Mouse (Mus musculus) limb, embryonic 12.5 days (tissue): ENCODE results near the gene Lgr4. TPM values are rescaled to one million over a fixed set of nuclear protein-coding genes. Genes with fewer than 3 reads are reported as not detected.

ENCODE experiments used
- ATAC-seq: fragments of 200-750 bp; cut with Nextera tagmentation; 2 replicates; pipeline ENCODE4 v1.8.0; 2017; ENCODE audit warnings: low read depth, moderate TSS enrichment; ENCODE audit not compliant: insufficient number of reproducible peaks, insufficient read depth, low FRiP score, low TSS enrichment
- H3K27ac ChIP-seq: fragments of 300-500 bp; sonication (generic); 2 replicates; pipeline ENCODE4 v1.5.1; 2016; ENCODE audit warnings: mild to moderate bottlenecking, moderate library complexity
- H3K27me3 ChIP-seq: fragments of 300-500 bp; sonication (generic); 2 replicates; pipeline ENCODE4 v1.6.1; 2016; ENCODE audit warnings: mild to moderate bottlenecking, moderate library complexity
- H3K36me3 ChIP-seq: fragments of 300-500 bp; sonication (generic); 2 replicates; pipeline ENCODE4 v1.6.1; 2016; ENCODE audit warnings: mild to moderate bottlenecking, moderate library complexity
- H3K4me1 ChIP-seq: fragments of 300-500 bp; sonication (generic); replicated peaks from 2 replicates; pipeline ENCODE4 v1.6.1; 2016
- H3K4me2 ChIP-seq: fragments of 300-500 bp; sonication (generic); 2 replicates; pipeline ENCODE4 v1.6.1; 2016; ENCODE audit warnings: mild to moderate bottlenecking, moderate library complexity
- H3K4me3 ChIP-seq: fragments of 300-500 bp; sonication (generic); replicated peaks from 2 replicates; pipeline ENCODE4 v1.5.1; 2016; ENCODE audit warnings: mild to moderate bottlenecking
- H3K9ac ChIP-seq: fragments of 300-500 bp; sonication (generic); replicated peaks from 2 replicates; pipeline ENCODE4 v1.6.1; 2016; ENCODE audit warnings: mild to moderate bottlenecking, moderate library complexity
- H3K9me3 ChIP-seq: fragments of 300-500 bp; sonication (generic); 2 replicates; pipeline ENCODE4 v1.6.1; 2016; ENCODE audit warnings: mild to moderate bottlenecking, moderate library complexity
- whole genome bisulfite sequencing: fragments of 180-500 bp; shearing (Covaris S2); methylation state at CpG from one replicate; pipeline ENCODE4 v1.1.7; 2016; 5-methylcytosine and 5-hydroxymethylcytosine counted together
- polyA plus RNA-seq: library from polyadenylated mRNA; unstranded; fragments of >200 nt; fragmentation: Nextera tagmentation; extraction: Ambion mirVana; gene quantifications from 2 replicates; pipeline ENCODE4 v1.2.1, GENCODE M21; 2016

The Lgr4 gene
- polyA plus RNA-seq, 1 experiment from 2014 or later: 22.1 TPM

DNA sequence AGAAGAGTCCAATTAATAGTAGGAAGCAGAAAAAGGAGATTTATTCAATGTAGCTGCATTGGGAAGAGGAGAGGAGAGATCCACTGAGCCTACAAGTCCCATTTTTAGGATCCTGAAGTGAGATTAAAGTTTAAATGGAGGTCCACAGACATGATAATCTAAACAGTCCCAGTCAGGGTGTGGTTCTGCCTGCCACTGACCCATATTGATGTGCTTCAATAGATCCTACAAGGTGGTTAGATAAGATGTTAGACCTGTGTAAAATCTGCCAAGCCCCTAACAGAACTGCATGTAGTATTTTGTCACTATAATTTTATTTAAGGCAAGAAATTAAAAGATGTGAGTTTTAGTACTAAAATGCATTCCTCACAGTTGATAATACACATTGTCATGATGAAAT is 76.0 kb downstream of the Lgr4 start:
- no peak overlapping the region for H3K27ac ChIP-seq
- ATAC-seq: no peak
- no peak overlapping the region for H3K4me3 ChIP-seq
- no peaks in the 10 kb centered on the region for H3K27me3 ChIP-seq
- no peaks in the 10 kb centered on the region for H3K9me3 ChIP-seq
- H3K9ac ChIP-seq: no peak overlapping the region
- no peak overlapping the region for H3K4me2 ChIP-seq
- H3K36me3 ChIP-seq: no peaks in the 10 kb centered on the region
- H3K4me1 ChIP-seq: peaks cover 51% of the 10 kb centered on the region

DNA sequence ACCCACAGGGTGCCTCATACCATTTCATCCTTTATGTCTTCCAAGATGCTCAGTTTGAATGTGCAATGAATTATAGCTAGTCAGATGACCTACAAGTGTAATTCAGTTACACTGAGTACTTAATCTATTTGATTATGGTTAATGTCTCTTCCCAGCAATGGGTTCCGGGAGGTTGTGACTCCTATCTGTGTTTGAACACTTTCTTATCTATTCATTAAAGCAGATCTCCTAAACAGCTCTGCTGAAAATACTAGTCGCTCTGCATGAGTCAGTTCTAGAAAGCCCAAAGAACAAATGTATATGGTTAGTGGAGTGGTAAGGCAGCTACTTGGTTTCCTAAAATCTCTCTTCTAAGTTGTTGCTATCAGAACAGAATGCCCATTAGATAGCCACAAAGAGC is 77.6 kb downstream of the Lgr4 start:
- Histone ChIP-seq H3K9me3 (no peaks in the 10 kb centered on the region), H3K36me3 (peaks cover 11% of the 10 kb centered on the region), H3K4me3 (no peak overlapping the region), H3K27me3 (no peaks in the 10 kb centered on the region), H3K4me1 (peaks cover 35% of the 10 kb centered on the region), H3K27ac (no peak overlapping the region), H3K4me2 (no peak overlapping the region), H3K9ac (no peak overlapping the region)
- no peak for ATAC-seq
- 70% methylated on average over 2 of the region's 2 CpGs for WGBS

DNA sequence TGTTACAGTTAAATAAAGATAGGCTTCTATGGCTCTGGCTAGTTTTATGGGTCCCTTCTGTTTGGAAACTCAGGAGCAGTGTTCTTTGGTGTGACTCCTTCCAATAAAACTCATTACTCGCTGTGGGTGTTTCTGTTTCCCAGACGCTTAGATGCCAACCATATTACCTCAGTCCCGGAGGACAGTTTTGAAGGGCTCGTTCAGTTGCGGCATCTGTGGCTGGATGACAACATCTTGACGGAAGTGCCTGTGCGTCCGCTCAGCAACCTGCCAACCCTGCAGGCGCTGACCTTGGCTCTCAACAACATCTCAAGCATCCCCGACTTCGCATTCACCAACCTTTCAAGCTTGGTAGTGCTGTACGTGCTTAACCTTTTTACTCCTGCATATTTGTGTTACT is 79.0 kb downstream of the Lgr4 start:
- Histone ChIP-seq H3K9me3 (no peaks in the 10 kb centered on the region), H3K27ac (0 out of 2 replicates have a peak overlapping the region, but pooled peaks have one; percentile 13), H3K27me3 (no peaks in the 10 kb centered on the region), H3K4me3 (no peak overlapping the region), H3K36me3 (peaks cover 17% of the 10 kb centered on the region), H3K4me1 (peaks cover 23% of the 10 kb centered on the region), H3K9ac (no peak overlapping the region), H3K4me2 (peak overlapping the region; percentile 25; the same call in 1 of the 2 replicates)
- 25% methylated on average over 12 of the region's 12 CpGs for WGBS
- no peak for ATAC-seq

DNA sequence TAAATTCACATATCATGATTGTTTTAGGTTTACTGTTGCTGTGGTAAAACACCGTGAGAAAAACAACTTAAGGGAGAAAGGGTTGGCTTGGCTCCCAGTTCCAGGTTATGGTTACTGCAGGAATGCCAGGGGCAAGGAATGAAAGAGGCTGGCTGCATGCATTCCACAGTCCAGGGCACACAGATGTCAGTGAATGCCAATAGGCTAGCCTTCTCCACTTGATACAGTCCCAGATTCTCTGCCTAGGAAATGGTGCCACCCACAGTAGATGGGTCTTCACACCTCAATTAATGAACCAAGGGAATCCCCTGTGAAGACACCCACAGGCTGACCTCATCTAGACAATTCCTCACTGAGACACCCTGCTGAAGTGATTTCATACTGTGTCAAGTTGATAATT is 87.2 kb downstream of the Lgr4 start:
- H3K4me3 ChIP-seq: no peak overlapping the region
- H3K27ac ChIP-seq: no peak overlapping the region
- 76% methylated on average over 1 of the region's 1 CpGs for WGBS
- ATAC-seq: no peak
- H3K36me3 ChIP-seq: peaks cover 71% of the 10 kb centered on the region
- H3K9ac ChIP-seq: no peak overlapping the region
- no peaks in the 10 kb centered on the region for H3K27me3 ChIP-seq
- H3K4me2 ChIP-seq: no peak overlapping the region
- no peaks in the 10 kb centered on the region for H3K9me3 ChIP-seq
- no peaks in the 10 kb centered on the region for H3K4me1 ChIP-seq

DNA sequence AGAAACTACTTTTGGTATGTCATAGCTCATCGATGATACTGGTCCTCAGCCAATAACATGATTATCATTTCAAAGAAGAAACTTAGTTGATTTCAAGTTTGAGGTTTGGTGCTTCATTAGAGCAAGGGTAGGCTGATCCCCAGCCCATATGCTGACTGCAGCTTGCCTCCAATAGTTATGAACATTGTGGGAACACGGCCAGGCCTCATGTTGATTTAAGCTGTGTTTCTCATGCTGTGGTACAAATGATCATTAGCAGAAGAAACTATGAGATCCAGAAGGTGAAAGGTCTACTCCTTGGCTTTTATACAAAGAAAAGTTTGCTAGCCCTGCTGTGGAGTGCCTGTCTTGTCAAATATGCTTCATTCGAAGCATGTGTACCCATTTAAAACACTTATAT is 87.7 kb downstream of the Lgr4 start:
- no peak overlapping the region for H3K4me2 ChIP-seq
- H3K4me1 ChIP-seq: no peaks in the 10 kb centered on the region
- H3K4me3 ChIP-seq: no peak overlapping the region
- H3K36me3 ChIP-seq: peaks cover 67% of the 10 kb centered on the region
- H3K27ac ChIP-seq: no peak overlapping the region
- no peak overlapping the region for H3K9ac ChIP-seq
- H3K27me3 ChIP-seq: no peaks in the 10 kb centered on the region
- WGBS: 90% methylated on average over 3 of the region's 3 CpGs
- H3K9me3 ChIP-seq: no peaks in the 10 kb centered on the region
- ATAC-seq: no peak

DNA sequence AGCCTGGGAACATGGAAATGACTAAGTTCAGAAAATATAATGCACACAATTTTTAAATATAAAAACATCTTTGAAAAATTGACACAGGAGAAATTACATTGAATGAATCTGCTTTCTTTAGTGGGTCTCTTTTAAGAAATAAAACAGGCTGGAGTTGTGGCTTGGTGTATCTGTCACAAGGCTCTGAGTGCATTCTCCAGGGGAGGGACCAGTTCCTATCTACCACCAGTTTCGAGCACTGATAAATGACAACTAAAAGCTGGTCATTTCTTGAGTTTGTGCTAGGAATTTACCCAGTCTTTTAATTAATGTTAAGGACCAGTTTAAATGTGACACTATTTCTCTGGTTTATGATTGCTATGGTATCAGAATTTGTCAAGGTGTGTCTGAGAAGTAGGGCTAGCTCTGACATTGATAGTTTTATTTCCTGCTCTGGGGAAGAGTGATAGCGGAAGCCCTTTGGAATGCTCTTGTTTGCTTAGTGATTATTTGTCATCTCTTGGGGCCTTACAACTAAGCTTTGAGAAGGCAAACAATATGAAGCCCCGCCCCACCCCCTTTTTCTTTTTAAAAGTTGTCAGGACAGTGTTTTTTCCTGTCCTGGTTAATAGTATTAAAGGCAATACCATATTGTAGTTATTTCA is 88.3 kb downstream of the Lgr4 start:
- H3K36me3 ChIP-seq: peaks cover 66% of the 10 kb centered on the region
- H3K9ac ChIP-seq: no peak overlapping the region
- 87% methylated on average over 3 of the region's 3 CpGs for WGBS

DNA sequence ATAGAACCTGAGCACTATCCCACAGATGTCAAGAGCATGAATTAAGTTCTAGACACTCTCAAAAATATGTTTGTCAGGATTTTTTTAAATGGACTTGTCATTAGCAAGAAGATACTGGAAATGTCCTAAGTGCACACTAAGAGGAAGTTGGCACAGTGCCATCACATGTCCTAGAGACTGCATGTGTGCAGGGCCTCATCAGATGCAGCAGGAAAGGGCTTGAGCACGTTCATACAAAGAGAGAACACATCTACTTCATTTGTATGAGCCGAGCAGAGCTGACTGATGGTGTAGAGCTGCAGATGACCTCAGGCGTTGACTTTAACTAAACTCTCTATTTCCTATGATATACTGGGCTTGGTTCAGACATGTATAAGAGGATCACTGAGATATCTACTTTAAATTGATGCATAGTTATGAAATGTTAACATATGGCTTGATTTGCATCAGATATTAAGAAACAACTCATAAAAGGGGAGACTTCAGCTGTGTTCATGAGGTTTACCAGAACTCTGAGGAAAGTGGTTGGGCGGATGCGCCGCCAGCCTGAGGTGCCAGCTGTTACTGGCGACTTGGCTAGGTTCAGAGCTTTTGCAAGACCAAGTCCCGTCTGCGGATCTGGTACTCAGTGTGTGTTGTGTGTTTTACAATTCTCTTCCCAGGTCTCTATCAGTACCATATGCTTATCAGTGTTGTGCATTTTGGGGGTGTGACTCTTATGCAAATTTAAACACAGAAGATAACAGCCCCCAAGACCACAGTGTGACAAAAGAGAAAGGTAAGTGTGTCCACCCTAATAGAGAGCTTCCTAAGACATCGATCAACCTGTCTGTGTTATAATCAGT is 90.2 kb downstream of the Lgr4 start:
- H3K27ac ChIP-seq: no peak overlapping the region
- no peaks in the 10 kb centered on the region for H3K27me3 ChIP-seq
- H3K36me3 ChIP-seq: peaks cover 63% of the 10 kb centered on the region
- no peak for ATAC-seq
- H3K9me3 ChIP-seq: no peaks in the 10 kb centered on the region
- 92% methylated on average over 10 of the region's 10 CpGs for WGBS
- no peak overlapping the region for H3K9ac ChIP-seq
- no peak overlapping the region for H3K4me3 ChIP-seq
- no peak overlapping the region for H3K4me2 ChIP-seq
- no peaks in the 10 kb centered on the region for H3K4me1 ChIP-seq

More for the DNA sequence above, 88.3 kb downstream of the Lgr4 start:
- no peak overlapping the region for H3K4me2 ChIP-seq
- H3K4me3 ChIP-seq: no peak overlapping the region
- no peaks in the 10 kb centered on the region for H3K9me3 ChIP-seq
- no peak overlapping the region for H3K27ac ChIP-seq
- ATAC-seq: no peak
- H3K4me1 ChIP-seq: no peaks in the 10 kb centered on the region
- H3K27me3 ChIP-seq: no peaks in the 10 kb centered on the region

DNA sequence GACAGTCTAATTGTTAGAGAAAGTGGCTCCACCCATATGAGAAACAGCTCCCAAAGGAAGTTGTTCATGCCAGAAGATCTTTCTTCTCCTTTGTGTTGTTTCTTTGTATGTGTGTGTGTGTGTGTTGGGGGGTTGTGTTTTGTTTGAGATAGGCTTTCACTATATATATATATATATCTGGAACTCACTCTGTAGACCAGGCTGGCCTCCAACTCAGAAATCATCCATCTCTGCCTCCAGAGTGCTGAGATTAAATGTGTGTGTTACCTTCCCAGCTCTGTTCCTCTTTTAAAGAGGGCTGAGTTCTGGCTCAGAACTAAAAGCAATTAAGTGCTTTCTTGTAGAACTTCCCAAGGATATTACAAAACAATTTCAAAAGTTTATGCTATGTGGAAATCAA is 92.0 kb downstream of the Lgr4 start:
- no peaks in the 10 kb centered on the region for H3K27me3 ChIP-seq
- H3K36me3 ChIP-seq: peaks cover 62% of the 10 kb centered on the region
- no peak overlapping the region for H3K4me2 ChIP-seq
- no peak for ATAC-seq
- H3K4me1 ChIP-seq: no peaks in the 10 kb centered on the region
- H3K9ac ChIP-seq: no peak overlapping the region
- no peaks in the 10 kb centered on the region for H3K9me3 ChIP-seq
- no peak overlapping the region for H3K4me3 ChIP-seq
- no peak overlapping the region for H3K27ac ChIP-seq

DNA sequence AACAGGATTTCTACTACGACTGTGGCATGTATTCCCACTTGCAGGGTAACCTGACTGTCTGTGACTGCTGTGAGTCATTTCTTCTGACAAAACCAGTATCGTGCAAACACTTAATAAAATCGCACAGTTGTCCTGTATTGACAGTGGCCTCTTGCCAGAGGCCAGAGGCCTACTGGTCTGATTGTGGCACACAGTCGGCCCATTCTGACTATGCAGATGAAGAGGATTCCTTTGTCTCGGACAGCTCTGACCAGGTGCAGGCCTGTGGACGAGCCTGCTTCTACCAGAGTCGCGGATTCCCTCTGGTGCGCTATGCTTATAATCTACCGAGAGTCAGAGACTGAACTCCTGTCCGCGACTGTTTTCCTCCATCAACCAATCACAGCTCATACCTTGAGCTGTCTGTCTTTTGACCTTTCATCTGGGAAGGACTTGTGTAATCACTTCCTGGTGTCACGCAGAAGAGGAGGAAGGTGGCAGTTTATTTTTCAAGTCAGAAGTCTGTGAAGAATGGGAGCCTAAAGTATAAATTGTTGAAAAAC is 94.8 kb downstream of the Lgr4 start:
- Histone ChIP-seq H3K36me3 (peaks cover 40% of the 10 kb centered on the region), H3K27me3 (no peaks in the 10 kb centered on the region), H3K4me2 (no peak overlapping the region), H3K4me3 (no peak overlapping the region), H3K27ac (no peak overlapping the region), H3K9me3 (no peaks in the 10 kb centered on the region), H3K4me1 (peaks cover 7% of the 10 kb centered on the region; the same call in 1 of the 2 replicates), H3K9ac (no peak overlapping the region)
- 93% methylated on average over 13 of the region's 13 CpGs for WGBS
- ATAC-seq: no peak

DNA sequence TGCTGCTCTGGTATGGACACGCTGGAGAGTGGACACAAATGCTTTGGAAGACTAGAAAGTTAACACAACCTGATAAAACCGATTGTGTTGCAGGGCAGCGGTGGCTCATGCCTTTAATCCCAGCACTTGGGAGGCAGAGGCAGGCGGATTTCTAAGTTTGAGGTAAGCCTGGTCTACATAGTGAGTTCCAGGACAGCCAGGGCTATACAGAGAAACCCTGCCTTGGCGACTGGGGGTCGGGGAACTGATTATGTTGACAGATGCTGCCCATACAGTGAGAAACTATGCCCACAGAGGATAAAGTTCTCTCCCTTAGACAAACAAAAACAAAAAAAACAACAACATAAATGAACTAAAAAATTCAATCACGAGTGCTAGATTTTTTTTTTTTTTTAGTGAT is 99.6 kb downstream of the Lgr4 start:
- Histone ChIP-seq H3K9me3 (no peaks in the 10 kb centered on the region), H3K4me3 (peak overlapping the region; percentile 78), H3K27ac (no peak overlapping the region), H3K27me3 (no peaks in the 10 kb centered on the region), H3K4me2 (peak overlapping the region; percentile 83), H3K4me1 (peaks cover 32% of the 10 kb centered on the region), H3K36me3 (peaks cover 25% of the 10 kb centered on the region), H3K9ac (peak overlapping the region; percentile 92; the same call in 1 of the 2 replicates)
- WGBS: 49% methylated on average over 7 of the region's 7 CpGs
- no peak for ATAC-seq

DNA sequence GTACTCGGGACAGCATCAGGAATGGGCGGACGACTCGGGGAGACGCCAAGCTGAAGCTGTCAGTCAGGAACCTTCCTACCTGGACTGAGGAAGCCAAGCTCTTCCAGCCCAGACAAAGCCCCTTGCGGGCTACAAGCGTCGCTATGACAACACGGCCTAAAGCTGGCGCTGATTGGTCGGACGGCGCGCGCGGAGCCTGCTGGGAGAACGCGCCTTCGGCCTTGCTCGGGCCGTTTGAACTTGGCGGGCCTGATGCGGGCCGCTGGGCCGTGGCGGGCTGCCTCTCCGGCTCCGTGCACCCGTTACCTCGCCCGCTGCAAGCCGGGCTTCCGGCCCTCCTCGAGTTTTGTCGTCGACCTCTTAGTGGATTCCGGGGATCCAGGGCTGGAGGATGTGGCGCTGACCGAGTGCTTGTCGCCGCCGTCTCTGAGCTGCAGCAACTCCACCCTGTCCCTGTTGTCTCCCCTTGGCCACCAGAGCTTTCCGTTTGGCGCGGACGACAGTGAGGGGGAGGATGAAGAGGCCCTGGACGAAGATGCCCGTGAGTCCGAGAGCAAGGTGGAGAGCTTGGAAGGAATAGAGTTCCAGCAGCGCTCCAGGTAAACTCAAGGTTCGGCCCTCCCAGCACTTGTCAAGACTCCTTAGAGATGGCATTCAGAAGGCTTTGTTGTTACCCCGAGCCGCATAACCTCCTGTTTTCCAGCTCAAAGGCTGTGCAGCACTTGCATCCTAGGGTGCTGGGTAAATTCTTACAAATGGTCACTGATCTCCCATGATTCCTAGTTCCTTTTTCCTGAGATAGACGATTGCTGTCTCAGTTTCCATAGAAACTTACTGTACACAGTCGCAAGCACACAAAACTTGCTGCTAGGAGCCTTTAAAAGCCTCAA is 100.4 kb downstream of the Lgr4 start, which contains the start of gene Ccdc34:
Ccdc34 (plus strand) TSS at position 202 of the 890 bp plus-strand sequence.
- Histone ChIP-seq H3K4me3 (peak within 1 kb of the TSS; percentile 78), H3K27me3 (no peaks in the 10 kb centered on the region), H3K9ac (peak within 1 kb of the TSS; percentile 92), H3K36me3 (peaks cover 27% of the 10 kb centered on the region), H3K9me3 (no peaks in the 10 kb centered on the region), H3K4me1 (peaks cover 32% of the 10 kb centered on the region), H3K27ac (peak within 1 kb of the TSS; percentile 92), H3K4me2 (peak within 1 kb of the TSS; percentile 83)
- peak; percentile 96 for ATAC-seq
- WGBS: under 1% methylated on average over 55 of the region's 55 CpGs
